Mouse (Mus musculus): ENCODE measurements around the gene Klhl5.

Klhl5 gene

GRCm38 (mm10) chr5:65106876-65107772 lies at the start of gene Klhl5:
Klhl5 (plus strand) TSS chr5:65107539.
- peak; percentile 54 for DNase-seq (ENCODE audit: low read depth, low spot score)

DNA sequence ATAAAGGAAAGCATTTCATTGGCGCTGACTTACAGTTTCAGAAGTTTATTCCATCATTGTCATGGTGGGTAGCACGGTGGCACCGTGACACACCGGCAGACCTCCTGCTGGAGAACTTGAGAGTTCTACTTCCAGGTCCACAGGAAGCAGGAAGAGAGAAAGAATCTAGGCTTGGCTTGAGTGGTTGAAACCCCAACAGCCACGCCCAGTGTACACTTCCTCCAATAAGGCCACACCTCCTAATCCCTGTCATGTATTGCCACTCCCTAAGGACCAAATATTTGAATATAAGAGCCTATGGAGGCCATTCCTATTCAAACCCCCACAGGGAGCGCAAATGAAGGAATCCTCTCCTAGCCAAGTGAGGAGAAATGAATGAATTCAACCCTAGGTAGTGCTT lies 49.7 kb upstream of the Klhl5 start:
- DNase-seq (ENCODE audit: low read depth, low spot score): no peak

DNA sequence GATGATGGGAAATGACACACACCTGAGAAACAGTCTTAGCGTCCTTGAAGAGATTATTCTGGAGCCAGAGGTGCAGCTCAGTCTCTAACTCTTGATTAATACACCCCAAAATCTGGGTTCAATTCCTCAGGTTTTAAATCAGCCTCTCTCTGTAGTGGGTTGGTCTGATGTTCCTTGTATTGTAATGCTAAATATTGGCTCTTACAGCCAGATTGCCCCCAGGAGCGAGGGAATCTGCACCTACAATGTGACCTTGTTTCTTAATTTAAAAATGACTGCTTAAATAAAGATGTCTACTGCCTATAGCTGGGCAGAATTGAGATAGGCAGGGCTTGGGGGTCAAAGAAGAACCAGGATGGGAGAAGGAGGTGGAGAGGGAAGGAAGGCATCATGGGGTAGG lies 47.5 kb upstream of the Klhl5 start:
- no peak for DNase-seq (ENCODE audit: low read depth, low spot score)

DNA sequence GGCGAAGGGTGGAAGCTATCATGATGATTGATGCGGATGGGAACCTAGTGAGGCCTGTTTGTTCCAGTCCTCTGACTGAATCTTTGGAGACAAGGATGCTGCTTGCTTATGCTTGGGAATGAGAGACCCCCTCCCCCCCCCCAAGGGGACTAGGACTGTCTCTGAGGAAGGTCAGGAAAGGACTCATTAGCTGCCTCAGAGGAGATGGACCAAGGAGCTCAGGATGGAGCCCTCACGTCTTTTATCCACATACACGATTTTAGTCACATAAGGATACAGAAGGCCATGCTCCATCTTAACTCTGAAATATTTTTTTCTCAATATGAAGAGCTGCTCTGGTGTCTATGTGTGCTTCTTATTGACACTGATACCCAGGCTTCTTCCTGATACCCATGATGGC lies 45.1 kb upstream of the Klhl5 start:
- DNase-seq (ENCODE audit: low read depth, low spot score): no peak

DNA sequence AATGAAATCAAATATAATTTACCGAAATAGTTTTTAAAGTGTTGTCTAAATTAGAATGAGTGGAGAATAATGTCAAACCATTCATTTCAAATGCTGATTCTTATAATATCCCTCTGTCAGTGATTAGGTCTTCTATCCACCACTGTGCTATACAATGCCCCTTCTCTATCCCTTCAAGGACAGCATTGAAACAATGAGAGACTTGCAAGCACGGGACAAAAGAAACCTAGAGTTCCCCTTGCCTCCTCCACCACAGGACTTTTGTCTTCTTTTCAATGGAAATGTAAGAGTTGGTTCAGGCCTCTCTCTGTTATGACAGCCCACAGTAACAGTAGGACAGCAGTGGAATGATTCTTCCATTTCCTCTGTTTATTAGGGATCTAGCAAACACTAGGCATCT lies 44.1 kb upstream of the Klhl5 start:
- no peak for DNase-seq (ENCODE audit: low read depth, low spot score)

DNA sequence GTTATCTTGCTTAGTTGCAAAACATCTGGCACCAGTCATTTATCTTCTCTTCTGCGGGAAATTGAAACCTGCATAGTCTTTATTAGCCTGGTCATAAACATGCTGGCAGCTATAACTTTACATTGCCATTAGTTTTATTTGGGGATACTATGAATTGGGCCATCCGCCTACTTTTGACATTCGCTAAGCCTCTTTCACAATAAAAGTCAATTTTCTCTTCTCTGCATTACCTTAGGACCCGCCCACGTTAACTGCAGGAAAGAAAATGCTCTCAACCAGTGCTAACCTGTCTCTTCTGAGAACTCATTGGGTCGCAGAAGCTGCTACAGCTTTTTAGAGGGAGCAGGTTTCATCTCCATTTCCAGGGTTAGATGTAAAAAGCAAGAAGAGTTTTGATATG lies 39.2 kb upstream of the Klhl5 start:
- DNase-seq (ENCODE audit: low read depth, low spot score): no peak

DNA sequence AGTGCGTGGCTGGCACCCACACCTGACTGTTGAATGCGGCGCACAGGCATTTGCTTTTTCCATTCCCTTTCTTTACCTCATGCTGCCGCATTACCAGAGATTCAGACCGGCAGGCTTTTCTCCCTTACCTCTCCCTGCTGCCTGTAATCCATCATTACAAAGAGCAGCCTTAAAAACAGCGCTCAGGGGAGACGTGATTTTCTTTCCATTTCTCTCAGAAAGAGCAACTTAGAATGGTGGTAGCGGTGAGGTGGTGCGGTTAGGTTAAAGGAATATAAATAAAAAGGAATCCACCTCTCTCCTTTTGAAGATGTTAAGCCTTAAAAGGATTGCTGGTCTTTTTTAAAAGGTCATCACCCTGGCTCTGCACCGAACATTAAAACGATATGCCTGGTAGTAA lies 37.5 kb upstream of the Klhl5 start:
- DNase-seq (ENCODE audit: low read depth, low spot score): no peak

DNA sequence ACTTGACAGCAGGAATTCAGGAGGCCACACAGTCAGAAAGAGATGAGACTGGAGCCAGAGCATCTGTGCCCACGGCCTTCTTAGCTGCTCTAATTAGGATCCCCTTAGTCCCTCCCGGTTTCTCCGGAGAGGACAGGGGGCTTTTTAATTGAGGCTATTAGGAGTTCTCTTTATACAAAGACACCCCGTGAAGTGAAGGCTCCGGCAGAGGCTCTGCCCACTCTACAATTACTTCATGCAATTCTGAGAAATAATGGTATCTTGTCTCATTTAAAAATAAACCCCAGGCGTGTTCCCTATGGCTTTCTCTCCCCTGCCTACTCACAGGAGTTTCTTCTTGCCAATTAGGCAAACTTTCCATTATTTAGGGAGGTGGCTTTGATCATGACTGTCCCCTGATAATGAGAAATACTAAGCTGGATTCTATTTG lies 35.6 kb upstream of the Klhl5 start:
- no peak for DNase-seq (ENCODE audit: low read depth, low spot score)

DNA sequence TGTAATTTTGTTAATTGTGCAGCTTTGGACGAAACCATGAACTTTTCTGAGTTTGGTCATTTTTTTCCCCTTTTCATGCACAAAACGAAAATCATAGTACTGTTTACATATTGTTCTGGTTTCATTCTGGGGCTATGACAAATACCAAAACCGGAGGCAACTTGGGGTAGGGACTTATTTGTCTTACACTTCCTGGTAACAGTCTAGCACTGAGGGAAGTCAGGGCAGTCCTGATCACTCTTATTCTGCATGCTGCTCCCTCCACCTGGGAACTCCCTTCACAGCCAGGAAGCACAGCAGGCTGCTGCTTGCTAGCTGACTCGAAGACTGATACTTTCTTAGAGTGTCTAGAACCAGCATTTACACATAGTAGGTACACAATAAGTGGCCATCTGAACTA lies 34.1 kb upstream of the Klhl5 start:
- DNase-seq (ENCODE audit: low read depth, low spot score): no peak

GRCm38 (mm10) chr5:65074693-65075092 lies 32.6 kb upstream of the Klhl5 start:
- DNase-seq (ENCODE audit: low read depth, low spot score): no peak

- no peak for DNase-seq (ENCODE audit: low read depth, low spot score)
Measured at GRCm38 (mm10) chr5:65076087-65076486, 31.3 kb upstream of the Klhl5 start.

DNA sequence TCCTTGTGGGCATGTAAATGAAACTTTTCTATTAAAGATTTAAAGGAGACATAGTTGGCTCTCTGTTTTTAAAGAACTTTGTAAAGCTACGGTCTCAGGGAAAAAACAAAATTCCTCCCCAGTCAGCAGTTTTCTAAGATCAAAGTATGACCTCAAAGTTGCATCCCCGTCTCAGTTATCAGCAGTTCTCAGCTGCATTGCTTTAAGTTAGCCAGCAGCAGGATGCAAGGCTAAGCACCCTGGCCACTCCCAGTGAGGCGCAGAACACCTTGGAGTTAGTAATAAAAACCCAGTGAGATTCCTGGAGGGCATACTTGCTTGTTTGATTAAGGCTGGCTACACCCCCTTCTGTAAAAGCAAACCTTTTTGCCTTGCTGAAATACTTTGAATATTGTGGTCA lies 30.6 kb upstream of the Klhl5 start:
- DNase-seq (ENCODE audit: low read depth, low spot score): no peak

DNA sequence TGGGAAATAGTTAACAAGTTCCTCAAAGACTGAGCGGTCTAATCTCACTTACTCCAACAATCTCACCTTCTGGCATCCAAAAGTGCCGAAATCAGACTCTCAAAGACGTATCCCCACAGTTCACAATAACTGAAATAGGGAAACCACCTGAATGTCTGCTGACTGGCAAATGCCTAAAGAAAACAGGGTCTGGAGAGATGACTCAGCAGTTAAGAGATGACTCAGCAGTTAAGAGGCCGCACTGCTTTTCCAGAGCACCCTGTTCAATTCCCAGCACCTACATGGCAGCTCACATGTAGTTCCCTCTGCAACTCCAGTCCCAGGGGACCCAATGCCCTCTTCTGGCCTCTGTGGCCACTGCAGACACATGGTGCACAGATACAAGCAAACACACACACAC lies 29.3 kb upstream of the Klhl5 start:
- no peak for DNase-seq (ENCODE audit: low read depth, low spot score)

DNA sequence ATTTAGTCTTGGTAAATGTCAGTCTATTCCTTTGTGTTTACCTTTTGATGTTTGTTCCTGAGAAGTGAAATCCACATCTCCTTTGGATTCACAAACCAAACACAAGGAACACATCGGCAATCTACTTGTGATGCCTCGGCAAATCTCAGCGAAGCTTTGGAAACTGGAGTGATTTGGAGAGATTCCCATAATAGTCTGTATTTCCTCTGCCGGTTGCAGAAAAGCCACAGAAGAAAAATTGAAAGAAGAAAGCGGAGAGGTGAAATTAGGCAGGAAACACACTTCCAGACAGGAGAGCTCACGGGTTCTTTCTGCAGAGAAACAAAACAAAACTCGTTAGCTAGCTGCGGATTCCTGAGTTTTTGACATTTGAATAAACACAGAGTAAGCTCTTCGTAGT lies 27.5 kb upstream of the Klhl5 start:
- DNase-seq (ENCODE audit: low read depth, low spot score): no peak

- no peak for DNase-seq (ENCODE audit: low read depth, low spot score)
Measured at GRCm38 (mm10) chr5:65081836-65082235, 25.5 kb upstream of the Klhl5 start.

DNA sequence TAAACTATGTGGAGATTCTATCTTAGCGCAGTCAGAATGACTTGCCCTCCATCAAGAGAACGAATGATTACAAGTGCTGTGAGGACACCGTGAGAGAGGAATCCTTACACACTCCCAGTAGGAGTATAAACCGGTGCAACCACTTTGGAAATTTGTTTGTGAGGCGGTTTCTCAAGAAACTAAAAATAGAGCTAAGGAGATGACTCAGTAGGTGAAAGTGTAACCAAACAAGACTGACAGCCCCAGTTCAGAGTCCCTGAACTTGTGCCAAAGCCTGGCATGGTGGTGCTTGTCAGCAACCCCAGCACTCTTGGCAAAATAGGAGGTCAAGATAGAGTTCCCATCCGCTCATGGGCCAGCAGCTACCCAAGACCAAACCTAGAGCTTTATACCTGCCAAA lies 20.8 kb upstream of the Klhl5 start:
- no peak for DNase-seq (ENCODE audit: low read depth, low spot score)

- no peak for DNase-seq (ENCODE audit: low read depth, low spot score)
Measured at GRCm38 (mm10) chr5:65089707-65090106, 17.6 kb upstream of the Klhl5 start.

- DNase-seq (ENCODE audit: low read depth, low spot score): no peak
Measured at GRCm38 (mm10) chr5:65091184-65091858, 16.0 kb upstream of the Klhl5 start.

DNA sequence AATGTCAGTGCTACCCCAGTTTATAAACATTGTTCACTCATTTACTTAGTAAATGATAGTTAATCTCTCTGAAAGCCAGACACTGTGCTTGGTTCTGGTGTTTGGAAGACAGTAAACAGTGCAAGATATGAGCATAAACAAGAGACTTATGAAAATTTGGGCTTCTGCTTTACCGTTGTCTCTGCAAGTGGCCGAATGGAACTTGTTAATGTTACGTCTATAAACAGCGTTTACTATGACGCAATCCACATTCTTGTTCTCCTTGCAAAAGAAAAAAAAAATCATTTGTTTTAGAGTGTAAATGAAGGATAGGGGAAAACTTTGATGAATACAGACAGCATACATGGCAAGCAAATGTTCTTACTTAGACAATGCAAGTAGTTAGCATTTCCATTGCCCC lies 15.4 kb upstream of the Klhl5 start, which contains the start of gene Tmem156:
Gene Tmem156 (minus strand): TSS at position 212 of the 400 bp plus-strand sequence.
- DNase-seq (ENCODE audit: low read depth, low spot score): no peak

DNA sequence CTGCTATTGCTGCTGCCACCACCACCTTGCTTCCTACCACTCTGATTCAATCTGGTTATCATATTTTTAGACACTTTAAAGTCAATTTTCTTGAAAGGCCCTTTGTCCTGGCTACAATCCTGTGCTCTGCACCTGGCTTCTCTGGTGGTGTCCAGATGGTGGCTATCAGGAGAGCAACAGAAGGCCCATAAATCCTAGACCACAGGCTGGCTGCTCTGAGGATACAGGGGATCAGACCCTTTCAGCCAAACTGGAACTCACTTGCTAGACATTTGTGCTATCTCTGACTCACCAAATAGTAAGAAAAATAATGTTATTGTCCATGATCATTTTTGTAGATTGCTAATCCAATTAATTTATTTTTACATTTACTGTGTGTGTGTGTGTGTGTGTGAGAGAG lies 13.6 kb upstream of the Klhl5 start:
- no peak for DNase-seq (ENCODE audit: low read depth, low spot score)

GRCm38 (mm10) chr5:65094902-65095545 lies 12.3 kb upstream of the Klhl5 start:
- no peak for DNase-seq (ENCODE audit: low read depth, low spot score)

- no peak for DNase-seq (ENCODE audit: low read depth, low spot score)
Measured at GRCm38 (mm10) chr5:65096082-65096481, 11.3 kb upstream of the Klhl5 start.

DNA sequence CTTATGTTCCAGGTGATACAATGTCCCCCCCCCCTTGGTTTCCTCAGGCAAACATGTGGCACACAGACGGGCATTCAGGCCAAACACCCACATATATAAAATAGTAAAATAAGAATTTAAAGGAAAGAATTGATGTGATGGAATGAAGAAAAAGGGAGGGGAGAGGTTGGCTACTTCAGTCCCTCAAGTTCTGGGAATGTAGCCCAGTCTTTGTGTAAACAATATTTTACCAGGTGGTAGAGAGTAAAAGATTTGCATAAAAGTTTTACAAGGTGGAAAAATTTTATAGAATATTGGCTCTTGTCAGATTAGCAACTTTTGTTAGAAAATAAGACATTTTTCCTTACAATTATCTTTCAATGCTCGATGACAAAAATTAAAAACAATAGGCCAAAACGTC lies 10.5 kb upstream of the Klhl5 start:
- no peak for DNase-seq (ENCODE audit: low read depth, low spot score)

All from WW6 (cell line).